Mouse (Mus musculus) spleen, postnatal 14 days (tissue): ENCODE measurements around the gene Vnn1.

Experiments used
- DNase-seq, 2 experiments: peaks; one replicate each; pipeline ENCODE4 v3.0.0; 2021 to 2022; ENCODE audit warnings: low spot score in 2 of 2

Vnn1 gene

DNA sequence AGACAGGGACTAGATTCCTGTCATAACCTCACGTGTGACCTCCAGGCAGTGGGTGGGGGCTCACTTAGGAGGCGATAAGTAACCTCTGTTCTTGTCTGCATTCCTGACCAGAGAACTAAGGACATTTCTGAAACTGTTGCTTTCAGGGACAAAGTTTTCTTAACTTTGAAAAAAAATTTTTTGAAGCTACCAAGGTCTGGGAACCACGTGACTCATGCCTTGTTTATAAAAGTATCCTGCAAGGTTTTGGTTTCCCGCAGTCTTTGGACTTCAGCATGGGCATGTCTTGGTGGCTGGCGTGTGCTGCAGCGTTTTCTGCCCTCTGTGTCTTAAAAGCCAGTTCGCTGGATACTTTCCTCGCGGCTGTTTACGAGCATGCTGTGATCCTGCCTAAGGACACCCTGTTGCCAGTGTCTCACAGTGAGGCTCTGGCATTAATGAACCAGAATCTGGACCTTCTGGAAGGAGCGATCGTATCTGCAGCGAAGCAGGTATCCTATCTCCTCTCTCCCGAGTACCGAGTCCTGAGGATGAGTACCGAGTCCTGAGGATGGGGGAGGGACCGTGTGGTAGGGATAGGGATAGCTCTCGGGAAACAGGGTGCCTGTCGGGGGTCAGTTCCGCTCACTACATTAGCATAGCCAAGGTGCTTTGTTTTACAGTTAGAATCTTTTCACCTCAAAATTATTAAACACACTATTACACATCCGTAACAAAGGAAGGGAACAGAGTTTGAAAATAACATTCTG, at the start of gene Vnn1:
Vnn1 (plus strand) TSS at position 88 of the 749 bp plus-strand sequence.
- no peak for DNase-seq

DNA sequence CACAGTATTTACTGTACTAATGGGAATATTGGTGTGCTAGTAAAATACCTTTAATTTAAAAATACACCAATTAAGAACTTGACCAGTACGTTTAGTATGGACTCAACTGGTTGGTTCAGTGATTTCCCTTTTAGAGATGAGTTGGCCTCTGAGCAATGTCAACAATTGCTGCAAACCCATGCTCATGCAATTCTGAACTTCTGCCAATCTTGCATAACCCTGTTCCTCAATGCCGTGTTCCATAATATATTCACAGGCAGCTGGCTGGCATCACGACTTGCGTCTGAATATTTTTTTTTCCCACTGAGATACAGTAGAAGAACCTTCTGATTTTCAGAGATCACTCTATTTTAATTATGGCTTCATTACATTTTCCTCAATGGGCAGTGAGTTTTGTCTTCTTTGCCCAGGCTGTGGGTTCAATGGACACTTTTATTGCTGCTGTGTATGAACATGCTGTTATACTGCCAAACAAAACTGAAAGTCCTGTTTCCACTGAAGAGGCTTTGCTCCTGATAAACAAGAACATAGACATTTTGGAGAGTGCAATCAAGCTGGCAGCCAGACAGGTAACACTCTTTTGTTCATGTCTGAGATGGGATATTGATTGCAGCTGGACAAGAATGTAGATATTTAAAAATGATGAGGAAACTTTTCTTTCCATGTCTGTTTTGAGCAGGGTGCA, 43.1 kb upstream of the Vnn1 start, which contains the start of gene Vnn3:
Vnn3 (plus strand) TSS at position 235 of the 685 bp plus-strand sequence.
- DNase-seq = no peak

DNA sequence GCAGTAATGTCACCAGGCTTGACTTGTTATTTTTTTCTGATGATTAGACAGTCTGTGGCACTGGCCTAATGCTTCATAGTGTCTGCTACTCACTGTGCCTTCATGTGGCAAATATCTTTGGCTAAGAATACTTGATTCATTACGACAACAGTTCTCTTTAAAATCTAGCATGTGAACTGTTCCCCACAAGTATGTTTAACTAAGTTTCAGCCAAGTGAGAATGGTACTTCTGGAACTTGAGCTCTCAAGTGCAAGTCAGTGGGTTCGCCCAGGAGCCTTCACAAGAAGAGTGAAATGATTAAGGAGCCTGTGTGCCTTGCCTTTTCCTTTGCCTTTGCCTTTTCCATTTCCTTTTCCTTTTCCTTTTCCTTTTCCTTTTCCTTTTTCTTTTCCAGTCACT, 42.4 kb upstream of the Vnn1 start:
- DNase-seq = no peak

DNA sequence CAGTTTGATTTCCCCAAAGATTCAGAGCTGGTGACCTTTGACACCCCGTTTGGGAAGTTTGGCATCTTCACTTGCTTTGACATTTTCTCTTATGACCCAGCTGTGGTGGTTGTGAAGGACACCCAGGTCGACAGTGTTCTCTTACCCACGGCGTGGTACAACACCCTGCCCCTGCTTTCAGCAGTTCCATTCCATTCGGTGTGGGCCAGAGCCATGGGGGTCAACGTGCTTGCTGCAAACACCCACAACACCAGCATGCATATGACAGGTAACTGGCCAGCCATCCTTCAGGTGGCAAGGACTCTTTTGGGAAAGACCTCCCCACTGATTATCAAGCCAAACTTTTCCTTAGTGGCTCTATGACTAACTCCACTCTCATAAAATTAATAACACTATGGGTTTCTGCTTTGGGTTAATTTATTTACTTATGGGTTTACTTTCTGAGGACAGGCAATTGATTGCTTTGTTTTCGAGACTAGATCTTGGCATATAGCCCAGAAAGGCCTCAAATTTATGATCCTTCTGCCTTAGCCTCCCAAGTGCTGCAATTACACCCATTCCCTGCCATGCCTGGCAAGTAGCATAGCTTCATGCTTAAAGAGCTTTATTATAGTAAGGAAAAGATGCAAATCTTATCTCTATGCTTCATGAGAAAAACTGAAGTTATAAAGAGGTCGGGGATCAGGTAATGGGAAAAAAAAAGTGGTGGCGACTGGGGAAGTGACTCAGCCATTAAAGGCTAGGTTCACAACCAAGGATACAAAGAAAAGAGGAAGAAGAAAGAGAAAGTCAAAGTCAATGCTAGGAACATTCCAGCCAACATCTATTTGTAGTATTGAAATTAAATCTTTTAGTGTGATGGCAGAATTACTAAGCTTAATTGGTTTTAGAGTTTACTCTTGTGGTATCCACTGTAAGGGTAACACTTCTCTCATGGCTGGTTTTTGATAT, 29.9 kb upstream of the Vnn1 start:
- DNase-seq = no peak

GRCm38 (mm10) chr10:23880695-23881094, 13.8 kb upstream of the Vnn1 start:
- DNase-seq = no peak

GRCm38 (mm10) chr10:23884910-23885309, 9.6 kb upstream of the Vnn1 start:
- DNase-seq = no peak

GRCm38 (mm10) chr10:23886060-23886459, 8.4 kb upstream of the Vnn1 start:
- DNase-seq = no peak

DNA sequence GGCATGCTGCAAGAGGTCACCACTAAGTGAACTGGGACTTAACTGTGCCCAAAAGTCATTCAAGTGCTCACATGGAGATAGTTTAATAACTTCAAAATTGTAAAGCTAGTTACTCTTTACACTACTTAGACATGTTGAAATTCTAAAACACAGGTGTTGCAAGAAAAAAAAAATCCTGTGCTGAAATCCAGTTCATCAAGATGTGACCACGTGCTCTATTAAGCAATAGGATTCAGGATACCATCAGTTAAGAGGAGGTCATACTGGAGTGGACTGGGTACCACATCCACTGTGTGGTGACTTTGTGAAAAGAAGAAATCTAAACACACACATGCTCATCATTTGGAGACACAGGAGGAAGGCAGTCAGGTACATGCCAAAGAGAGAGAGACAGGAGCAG, 1.5 kb upstream of the Vnn1 start:
- no peak for DNase-seq

GRCm38 (mm10) chr10:23895376-23895775, 888 bp downstream of the Vnn1 start:
- DNase-seq = no peak

DNA sequence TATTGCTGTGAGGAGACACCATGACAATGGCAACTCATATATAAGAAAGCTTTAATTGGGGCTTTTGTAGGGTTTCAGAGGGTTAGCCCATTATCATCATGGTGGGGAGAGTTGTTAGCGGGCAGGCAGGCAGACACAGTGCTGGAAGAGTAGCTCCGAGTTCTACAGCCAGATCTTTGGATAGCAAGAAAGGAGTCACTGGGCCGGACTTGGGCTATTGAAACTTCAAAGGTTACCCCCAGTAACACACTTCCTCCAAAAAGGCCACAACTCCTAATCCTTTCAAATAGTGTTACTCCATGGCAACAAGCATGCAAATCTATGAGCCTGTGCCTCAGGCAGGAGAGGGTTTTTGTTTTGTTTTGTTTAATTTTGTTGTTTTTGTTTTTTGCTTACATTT, 6.6 kb downstream of the Vnn1 start:
- no peak for DNase-seq

GRCm38 (mm10) chr10:23905661-23906060, 11.2 kb downstream of the Vnn1 start:
- DNase-seq = no peak

DNA sequence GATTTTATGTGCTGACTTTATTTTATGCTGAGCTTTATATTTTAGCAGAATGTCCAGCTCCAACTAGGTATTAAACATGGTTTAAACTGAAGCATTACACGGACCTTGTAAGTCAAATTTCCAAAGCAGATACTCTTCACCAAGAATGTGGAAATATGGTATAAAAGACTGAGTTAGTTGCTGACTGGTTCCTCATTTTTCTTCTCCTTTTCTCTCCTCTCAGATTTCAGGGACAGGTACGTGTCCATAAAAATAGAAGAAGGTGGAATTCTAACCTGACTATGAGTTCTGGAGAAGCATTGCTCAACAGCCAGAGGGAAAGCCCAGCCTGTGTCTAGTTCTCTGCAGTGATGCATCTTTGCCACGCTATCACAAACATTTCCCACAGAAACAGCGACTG, 25.6 kb downstream of the Vnn1 start, which contains the start of gene Taar1:
Taar1 (plus strand) TSS at position 301 of the 400 bp plus-strand sequence.
- DNase-seq = no peak

DNA sequence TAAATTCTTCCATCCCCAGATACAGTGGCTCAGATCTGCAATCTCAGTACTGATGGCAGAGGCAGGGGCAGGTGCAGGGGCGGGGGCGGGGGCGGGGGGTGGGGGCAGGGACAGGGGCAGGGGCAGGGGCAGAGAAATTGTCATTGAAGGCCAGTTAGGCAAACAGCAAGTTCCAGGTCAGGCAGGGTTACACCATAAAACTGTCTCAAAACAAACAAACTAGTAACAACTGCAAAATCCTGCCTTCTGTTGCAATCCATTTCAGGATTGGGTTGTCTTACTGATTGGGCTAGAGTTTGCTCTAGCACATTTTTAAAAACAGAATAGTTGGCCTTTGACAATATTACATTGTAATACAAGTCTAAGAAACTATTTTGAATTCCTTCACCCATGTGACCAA, 28.0 kb downstream of the Vnn1 start:
- no peak for DNase-seq

- DNase-seq = no peak
Observed at GRCm38 (mm10) chr10:23923941-23924340, 29.5 kb downstream of the Vnn1 start.

- no peak for DNase-seq
Observed at GRCm38 (mm10) chr10:23937613-23938012, 43.1 kb downstream of the Vnn1 start.

GRCm38 (mm10) chr10:23938312-23938711, 43.8 kb downstream of the Vnn1 start, which contains the start of gene Taar2:
Taar2 (plus strand) TSS chr10:23938572.
- DNase-seq = no peak

- DNase-seq = no peak
Observed at GRCm38 (mm10) chr10:23942465-23942864, 48.0 kb downstream of the Vnn1 start.

DNA sequence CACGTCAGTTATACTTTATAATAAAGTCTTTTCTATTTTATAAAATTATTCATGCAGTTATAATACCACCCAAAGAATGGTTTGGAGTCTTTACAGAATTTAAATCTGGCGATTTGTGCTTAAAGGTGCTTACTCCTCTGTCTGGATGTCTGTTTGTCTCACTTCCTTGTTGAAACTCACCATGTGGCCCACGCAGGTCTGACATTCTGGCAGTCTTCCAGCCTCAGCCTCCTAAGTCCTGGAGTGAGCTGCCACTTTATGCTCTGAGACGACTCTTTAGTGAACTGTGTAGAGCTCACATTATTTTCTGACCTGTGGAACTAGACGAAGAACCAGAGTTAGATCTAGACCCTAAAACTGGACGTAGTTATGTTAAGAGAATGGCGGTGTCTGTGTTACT, 53.5 kb downstream of the Vnn1 start:
- no peak for DNase-seq

- DNase-seq = no peak
Observed at GRCm38 (mm10) chr10:23949508-23950005, 55.1 kb downstream of the Vnn1 start, which contains the start of gene Taar3. Taar3 (plus strand) TSS chr10:23949558.

DNA sequence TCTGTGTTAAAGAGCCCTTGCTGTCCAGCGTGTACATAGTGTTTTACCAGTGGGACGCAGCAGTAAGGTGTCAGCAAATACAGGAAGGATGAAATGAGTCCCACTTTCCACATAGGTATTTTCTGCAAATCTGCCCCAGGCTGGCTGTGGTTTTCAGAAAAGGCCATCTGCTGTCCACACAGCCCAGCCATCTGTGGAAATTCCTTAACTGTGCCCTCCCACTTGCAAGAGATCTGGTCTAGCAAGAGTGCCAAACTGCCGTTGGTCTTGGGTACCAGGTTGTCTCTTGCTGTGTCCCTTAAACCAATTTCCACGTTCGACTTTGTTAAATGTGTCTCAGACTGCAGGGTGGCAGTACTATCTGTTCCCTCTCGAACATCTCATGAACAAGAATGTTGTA, 57.2 kb downstream of the Vnn1 start:
- DNase-seq = no peak
